Mouse (Mus musculus) midbrain, embryonic 12.5 days (tissue): Measurements from ENCODE around the gene Smyd2. TPM values are rescaled to one million over a fixed set of nuclear protein-coding genes. Genes with fewer than 3 reads are reported as not detected.

Experiments used
- ATAC-seq: fragments of 200-750 bp; cut with Nextera tagmentation; 2 replicates; pipeline ENCODE4 v1.8.0; 2017; ENCODE audit warnings: low read depth, moderate TSS enrichment, moderate library complexity; ENCODE audit not compliant: low FRiP score
- H3K27ac ChIP-seq: fragments of 300-500 bp; sonication (generic); replicated peaks from 2 replicates; pipeline ENCODE4 v1.5.1; 2016; ENCODE audit warnings: mild to moderate bottlenecking
- H3K27me3 ChIP-seq: fragments of 300-500 bp; sonication (generic); 2 replicates; pipeline ENCODE4 v1.6.1; 2016; ENCODE audit warnings: mild to moderate bottlenecking
- H3K36me3 ChIP-seq: fragments of 300-500 bp; sonication (generic); 2 replicates; pipeline ENCODE4 v1.6.1; 2016
- H3K4me1 ChIP-seq: fragments of 300-500 bp; sonication (generic); 2 replicates; pipeline ENCODE4 v1.6.1; 2016
- H3K4me2 ChIP-seq: fragments of 300-500 bp; sonication (generic); replicated peaks from 2 replicates; pipeline ENCODE4 v1.6.1; 2016; ENCODE audit warnings: mild to moderate bottlenecking, moderate library complexity
- H3K4me3 ChIP-seq: fragments of 300-500 bp; sonication (generic); 2 replicates; pipeline ENCODE4 v1.5.1; 2016; ENCODE audit warnings: mild to moderate bottlenecking
- H3K9ac ChIP-seq: fragments of 300-500 bp; sonication (generic); replicated peaks from 2 replicates; pipeline ENCODE4 v1.6.1; 2016; ENCODE audit warnings: mild to moderate bottlenecking, moderate library complexity
- H3K9me3 ChIP-seq: fragments of 300-500 bp; sonication (generic); 2 replicates; pipeline ENCODE4 v1.6.1; 2016; ENCODE audit warnings: mild to moderate bottlenecking
- WGBS: fragments of 180-500 bp; shearing (Covaris S2); methylation state at CpG from one replicate; pipeline ENCODE4 v1.1.7; 2016; 5-methylcytosine and 5-hydroxymethylcytosine counted together
- polyA plus RNA-seq: library from polyadenylated mRNA; unstranded; fragments of >200 nt; fragmentation: Nextera tagmentation; extraction: Ambion mirVana; gene quantifications from 2 replicates; pipeline ENCODE4 v1.2.1, GENCODE M21; 2016

The Smyd2 gene
- polyA plus RNA-seq, 1 experiment from 2014 or later: 44.1 TPM

- Histone ChIP-seq H3K4me3 (no peak overlapping the region), H3K9ac (peak overlapping the region; percentile 43; the same call in 1 of the 2 replicates), H3K4me1 (peaks cover 20% of the 10 kb centered on the region; the same call in 1 of the 2 replicates), H3K9me3 (no peaks in the 10 kb centered on the region), H3K36me3 (no peaks in the 10 kb centered on the region), H3K4me2 (no peak overlapping the region), H3K27me3 (peaks cover 5% of the 10 kb centered on the region; the same call in 1 of the 2 replicates), H3K27ac (no peak overlapping the region)
- no peak for ATAC-seq
- 65% methylated on average over 13 of the region's 13 CpGs for WGBS
Observed at GRCm38 (mm10) chr1:189884951-189885350, 37.2 kb downstream of the Smyd2 start.

GRCm38 (mm10) chr1:189883531-189884170, 38.5 kb downstream of the Smyd2 start:
- H3K4me2 ChIP-seq: no peak overlapping the region
- 35% methylated on average over 18 of the region's 18 CpGs for WGBS

GRCm38 (mm10) chr1:189882886-189883285, 39.3 kb downstream of the Smyd2 start:
- Histone ChIP-seq H3K27me3 (peaks cover 5% of the 10 kb centered on the region; the same call in 1 of the 2 replicates), H3K4me3 (no peak overlapping the region), H3K27ac (no peak overlapping the region), H3K9me3 (no peaks in the 10 kb centered on the region), H3K4me2 (no peak overlapping the region), H3K9ac (no peak overlapping the region), H3K4me1 (peaks cover 11% of the 10 kb centered on the region; the same call in 1 of the 2 replicates), H3K36me3 (no peaks in the 10 kb centered on the region)
- WGBS: 52% methylated on average over 7 of the region's 7 CpGs
- ATAC-seq: 0 out of 2 replicates have a peak, but pooled peaks have one; percentile 31

More at GRCm38 (mm10) chr1:189883531-189884170, 38.5 kb downstream of the Smyd2 start:
- H3K4me3 ChIP-seq: no peak overlapping the region
- peaks cover 11% of the 10 kb centered on the region; the same call in 1 of the 2 replicates for H3K4me1 ChIP-seq
- H3K36me3 ChIP-seq: no peaks in the 10 kb centered on the region
- H3K27ac ChIP-seq: no peak overlapping the region
- H3K27me3 ChIP-seq: peaks cover 5% of the 10 kb centered on the region; the same call in 1 of the 2 replicates
- ATAC-seq: peak; percentile 10
- no peak overlapping the region for H3K9ac ChIP-seq
- no peaks in the 10 kb centered on the region for H3K9me3 ChIP-seq

- Histone ChIP-seq H3K27me3 (peaks cover 3% of the 10 kb centered on the region; the same call in 1 of the 2 replicates), H3K4me2 (no peak overlapping the region), H3K4me3 (no peak overlapping the region), H3K27ac (no peak overlapping the region), H3K9ac (no peak overlapping the region), H3K9me3 (no peaks in the 10 kb centered on the region), H3K36me3 (no peaks in the 10 kb centered on the region), H3K4me1 (peaks cover 11% of the 10 kb centered on the region; the same call in 1 of the 2 replicates)
- WGBS: 81% methylated on average over 14 of the region's 14 CpGs
- no peak for ATAC-seq
Observed at GRCm38 (mm10) chr1:189880745-189881144, 41.4 kb downstream of the Smyd2 start.

GRCm38 (mm10) chr1:189879965-189880364, 42.2 kb downstream of the Smyd2 start:
- no peak for ATAC-seq
- Histone ChIP-seq H3K36me3 (no peaks in the 10 kb centered on the region), H3K27ac (no peak overlapping the region), H3K27me3 (no peaks in the 10 kb centered on the region), H3K9me3 (no peaks in the 10 kb centered on the region), H3K4me3 (no peak overlapping the region), H3K4me1 (peaks cover 8% of the 10 kb centered on the region; the same call in 1 of the 2 replicates), H3K9ac (no peak overlapping the region), H3K4me2 (no peak overlapping the region)
- WGBS: 77% methylated on average over 8 of the region's 8 CpGs

GRCm38 (mm10) chr1:189879212-189879611, 43.0 kb downstream of the Smyd2 start:
- no peak overlapping the region for H3K4me3 ChIP-seq
- WGBS: 71% methylated on average over 2 of the region's 2 CpGs
- no peaks in the 10 kb centered on the region for H3K9me3 ChIP-seq
- no peaks in the 10 kb centered on the region for H3K27me3 ChIP-seq
- no peak overlapping the region for H3K9ac ChIP-seq
- no peak for ATAC-seq
- H3K27ac ChIP-seq: no peak overlapping the region
- H3K4me2 ChIP-seq: no peak overlapping the region
- 0 out of 2 replicates have a peak, but pooled peaks cover under 1% of the 10 kb centered on the region for H3K4me1 ChIP-seq
- H3K36me3 ChIP-seq: no peaks in the 10 kb centered on the region

GRCm38 (mm10) chr1:189876162-189876561, 46.0 kb downstream of the Smyd2 start:
- Histone ChIP-seq H3K9me3 (no peaks in the 10 kb centered on the region), H3K9ac (no peak overlapping the region), H3K36me3 (no peaks in the 10 kb centered on the region), H3K4me2 (no peak overlapping the region), H3K4me3 (no peak overlapping the region), H3K4me1 (no peaks in the 10 kb centered on the region), H3K27ac (no peak overlapping the region), H3K27me3 (no peaks in the 10 kb centered on the region)
- 90% methylated on average over 8 of the region's 8 CpGs for WGBS
- no peak for ATAC-seq

- Histone ChIP-seq H3K4me1 (no peaks in the 10 kb centered on the region), H3K4me3 (no peak overlapping the region), H3K36me3 (no peaks in the 10 kb centered on the region), H3K9me3 (no peaks in the 10 kb centered on the region), H3K4me2 (no peak overlapping the region), H3K9ac (no peak overlapping the region), H3K27ac (no peak overlapping the region), H3K27me3 (no peaks in the 10 kb centered on the region)
- no peak for ATAC-seq
- 46% methylated on average over 6 of the region's 6 CpGs for WGBS
Observed at GRCm38 (mm10) chr1:189875439-189875861, 46.7 kb downstream of the Smyd2 start.

- no peaks in the 10 kb centered on the region for H3K9me3 ChIP-seq
- no peak overlapping the region for H3K27ac ChIP-seq
- no peaks in the 10 kb centered on the region for H3K4me1 ChIP-seq
- no peaks in the 10 kb centered on the region for H3K27me3 ChIP-seq
- no peak for ATAC-seq
- H3K36me3 ChIP-seq: no peaks in the 10 kb centered on the region
- 89% methylated on average over 8 of the region's 8 CpGs for WGBS
- no peak overlapping the region for H3K4me2 ChIP-seq
- no peak overlapping the region for H3K9ac ChIP-seq
- no peak overlapping the region for H3K4me3 ChIP-seq
Observed at GRCm38 (mm10) chr1:189873591-189873990, 48.6 kb downstream of the Smyd2 start.

- 95% methylated on average over 4 of the region's 4 CpGs for WGBS
Observed at GRCm38 (mm10) chr1:189872050-189872449, 50.1 kb downstream of the Smyd2 start.

GRCm38 (mm10) chr1:189871625-189872024, 50.5 kb downstream of the Smyd2 start:
- Histone ChIP-seq H3K4me3 (no peak overlapping the region), H3K27ac (no peak overlapping the region), H3K4me2 (no peak overlapping the region), H3K9me3 (no peaks in the 10 kb centered on the region), H3K9ac (no peak overlapping the region), H3K27me3 (no peaks in the 10 kb centered on the region), H3K4me1 (no peaks in the 10 kb centered on the region), H3K36me3 (no peaks in the 10 kb centered on the region)
- no peak for ATAC-seq
- 92% methylated on average over 8 of the region's 8 CpGs for WGBS

More at GRCm38 (mm10) chr1:189872050-189872449, 50.1 kb downstream of the Smyd2 start:
- H3K4me3 ChIP-seq: no peak overlapping the region
- H3K9ac ChIP-seq: no peak overlapping the region
- no peaks in the 10 kb centered on the region for H3K36me3 ChIP-seq
- H3K4me2 ChIP-seq: no peak overlapping the region
- ATAC-seq: no peak
- no peaks in the 10 kb centered on the region for H3K9me3 ChIP-seq
- no peaks in the 10 kb centered on the region for H3K4me1 ChIP-seq
- H3K27me3 ChIP-seq: no peaks in the 10 kb centered on the region
- no peak overlapping the region for H3K27ac ChIP-seq

- no peak overlapping the region for H3K4me3 ChIP-seq
- no peaks in the 10 kb centered on the region for H3K4me1 ChIP-seq
- H3K4me2 ChIP-seq: no peak overlapping the region
- no peaks in the 10 kb centered on the region for H3K9me3 ChIP-seq
- no peak overlapping the region for H3K27ac ChIP-seq
- 84% methylated on average over 8 of the region's 8 CpGs for WGBS
- H3K36me3 ChIP-seq: no peaks in the 10 kb centered on the region
- H3K9ac ChIP-seq: no peak overlapping the region
- H3K27me3 ChIP-seq: no peaks in the 10 kb centered on the region
- no peak for ATAC-seq
Observed at GRCm38 (mm10) chr1:189870539-189870938, 51.6 kb downstream of the Smyd2 start.
